Mouse (Mus musculus) left cerebral cortex, postnatal 36 days (tissue): ENCODE measurements at regions not wholly inside any gene's neighbourhood (a gene's known extent, or its start where the extent isn't known, plus 50 kb on each side); places are given as distances from the start of the nearest gene placed in this dataset.

Source experiments
- DNase-seq, 2 experiments: peaks; one replicate each; pipeline ENCODE4 v3.0.0; 2021 to 2022; ENCODE audit warnings: low spot score in 2 of 2, mixed read lengths in 1 of 2
- intact Hi-C: fragments of 180-260 bp; cut with DNase I; formaldehyde crosslinking; loops from one replicate; pipeline ENCODE4 v1.15.1; 2025

GRCm38 (mm10) chr1:21132340-21132739 is 53.3 kb upstream of the Tram2 start:
- DNase-seq: no peak
- intact Hi-C loops: no loop called here

- intact Hi-C loops: no loop called here
- DNase-seq: no peak
Measured at GRCm38 (mm10) chr1:21146961-21147360, 67.9 kb upstream of the Tram2 start.

DNA sequence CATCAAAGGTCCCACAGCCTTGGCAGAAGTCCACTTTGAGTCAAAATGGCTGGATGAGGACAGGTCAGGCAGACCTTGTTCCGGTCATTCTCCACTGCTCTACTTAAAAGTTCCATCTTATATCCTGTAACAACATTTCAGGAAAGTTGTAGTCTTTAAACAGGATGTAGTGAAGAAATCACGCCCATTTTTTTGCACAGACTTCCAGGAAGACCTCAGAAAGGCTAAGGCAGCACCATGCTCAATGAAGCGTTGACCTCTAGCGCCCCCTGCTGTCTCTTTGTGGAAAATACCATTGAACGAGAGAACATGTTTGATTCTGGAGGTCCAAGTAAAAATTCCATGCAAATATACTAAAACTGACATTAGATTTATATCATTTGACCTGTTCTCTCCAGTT is 56.6 kb upstream of the Tmem14a start:
- peak; percentile 62 to 75 for DNase-seq
- intact Hi-C loops: loop anchor here (1.0 to 10.0 kb wide), 4 partner anchors 53 to 337 kb away; partner anchors contain the start of genes Khdc1a, Mcm3 and Tmem14a

DNA sequence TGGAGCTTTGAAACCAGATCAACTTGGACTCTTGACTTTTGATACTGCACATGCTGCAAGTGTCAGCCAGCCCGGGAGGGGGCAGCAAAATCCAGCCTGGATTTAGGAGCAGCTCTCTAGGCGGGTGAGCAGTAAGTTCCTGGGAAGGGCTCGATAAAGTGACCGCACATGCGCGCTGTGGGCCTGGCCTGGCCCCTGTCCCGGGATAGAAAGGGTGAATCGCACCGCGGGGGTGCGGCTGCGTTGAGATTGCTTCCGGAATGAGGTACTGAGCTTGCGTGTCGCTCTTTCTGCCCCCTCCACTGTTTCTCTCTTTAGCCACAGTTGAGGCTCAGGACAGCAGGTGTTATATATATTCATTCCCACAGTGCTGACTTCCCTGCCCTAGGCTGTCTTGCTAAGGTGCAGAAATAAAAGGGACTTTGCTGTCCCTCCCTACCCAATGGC is 52.1 kb upstream of the Tmem14a start:
- intact Hi-C loops: loop anchor here (5.0 to 10.0 kb wide), 5 partner anchors 48 to 1101 kb away; partner anchors contain the start of genes Khdc1a, Mcm3 and Tmem14a
- peak; percentile 83 to 86 for DNase-seq

DNA sequence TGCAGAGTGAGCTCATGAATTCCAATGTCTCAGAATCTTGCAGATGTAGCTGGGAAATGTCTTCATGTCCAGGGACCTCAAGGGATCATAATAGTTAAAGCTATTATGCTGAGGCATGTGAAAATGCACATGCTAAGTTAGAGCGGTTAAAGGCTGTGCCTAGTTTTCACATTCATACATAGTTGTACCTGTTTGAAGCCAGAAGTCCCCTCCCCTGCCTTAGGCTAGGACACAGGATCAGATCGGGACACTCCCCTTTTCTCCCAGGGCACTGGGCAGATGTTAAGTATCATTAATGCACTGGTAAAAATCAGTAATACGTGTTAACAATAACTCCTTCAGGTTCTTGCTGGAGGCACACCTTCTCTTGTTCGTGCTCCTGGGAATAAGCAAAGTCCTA is 51.6 kb upstream of the Tmem14a start:
- DNase-seq: peak in 1 of 2 experiments; percentile 4
- intact Hi-C loops: loop anchor here (5.0 to 10.0 kb wide), 5 partner anchors 48 to 1101 kb away; partner anchors contain the start of genes Khdc1a, Mcm3 and Tmem14a
